Mouse (Mus musculus) CD4-positive helper T cell, adult 2 months (primary cell): ENCODE results near the gene Surf2.
A peak's percentile ranks its signal among the peaks of the same experiment; 100 is the strongest.

Experiments used
- DNase-seq: peaks from one replicate; pipeline ENCODE4 v3.0.0-alpha.2; 2012; ENCODE audit warnings: low read depth, missing footprints, low spot score

Surf2 gene

DNA sequence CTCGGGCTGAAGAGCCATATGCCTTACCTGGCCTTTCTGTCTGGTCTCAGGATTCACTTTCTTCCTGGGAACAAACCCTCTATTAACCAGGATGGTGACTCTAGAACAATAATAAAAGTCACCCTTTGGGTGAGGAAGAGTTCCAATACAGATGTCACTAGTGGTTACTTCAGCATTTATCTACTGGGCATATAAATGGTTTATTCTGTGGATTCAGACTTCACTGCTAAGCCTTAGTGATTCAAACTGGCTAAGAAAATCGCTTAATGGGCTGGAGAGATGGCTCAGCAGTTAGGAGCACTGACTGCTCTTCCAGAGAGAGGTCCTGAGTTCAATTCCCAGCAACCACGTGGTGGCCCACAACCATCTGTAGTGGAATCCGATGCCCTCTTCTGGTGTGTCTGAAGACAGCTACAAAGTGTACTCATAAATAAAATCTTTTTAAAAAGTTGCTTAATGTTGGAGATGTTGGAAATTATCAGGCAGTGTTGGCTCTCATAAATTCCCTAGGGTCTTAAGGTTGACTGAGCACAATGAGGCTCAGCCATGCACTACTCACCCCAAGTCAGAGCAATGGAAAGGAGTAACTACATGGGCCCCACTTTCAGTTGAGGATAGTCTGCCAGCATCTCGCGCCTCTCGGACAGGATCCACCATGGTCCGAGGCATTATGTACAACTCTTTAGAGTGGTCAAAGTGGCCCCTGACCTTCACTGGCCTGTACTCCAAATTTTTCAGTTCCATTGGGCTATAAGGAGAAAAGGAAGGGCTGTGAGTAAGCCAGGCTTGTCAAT, 1.8 kb upstream of the Surf2 start:
- DNase-seq: no peak

DNA sequence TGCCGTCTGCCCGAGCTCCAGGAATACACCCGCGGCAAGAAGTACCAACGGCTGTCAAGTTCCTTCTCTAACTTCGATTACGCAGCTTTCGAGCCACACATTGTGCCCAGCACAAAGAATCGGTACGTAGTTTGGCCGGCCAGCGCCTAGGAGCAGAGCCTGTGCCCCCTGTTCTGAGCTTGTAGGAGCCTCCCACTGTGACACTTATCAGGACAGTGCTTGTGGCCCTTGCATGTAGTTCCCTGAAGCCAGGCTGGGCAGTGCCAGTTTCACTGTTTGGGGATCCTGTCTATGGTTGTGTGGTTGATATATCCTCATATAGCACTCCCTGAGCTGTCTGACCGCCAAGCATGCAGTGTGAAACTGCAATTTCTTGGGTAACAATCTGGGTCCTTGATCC, 571 bp downstream of the Surf2 start:
- DNase-seq: no peak

DNA sequence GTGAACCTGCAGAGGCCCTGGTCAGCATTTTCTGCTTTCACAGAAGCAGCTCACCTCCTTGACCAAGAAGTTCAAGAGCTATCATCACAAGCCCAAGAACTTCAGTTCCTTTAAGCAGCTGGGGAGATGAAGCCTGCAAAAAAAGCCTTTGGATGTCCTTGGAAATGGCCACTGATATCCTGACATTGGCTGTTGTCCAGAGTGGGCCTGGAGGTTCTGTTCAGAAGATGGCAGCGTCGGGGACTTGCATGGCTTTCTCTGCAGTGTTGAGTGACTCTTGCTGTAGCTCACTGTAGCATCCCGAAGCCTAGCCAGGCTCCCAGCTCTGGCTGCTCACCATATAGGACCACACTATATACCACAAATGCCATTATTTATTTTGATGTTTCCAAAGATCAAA, 3.5 kb downstream of the Surf2 start:
- no peak for DNase-seq

DNA sequence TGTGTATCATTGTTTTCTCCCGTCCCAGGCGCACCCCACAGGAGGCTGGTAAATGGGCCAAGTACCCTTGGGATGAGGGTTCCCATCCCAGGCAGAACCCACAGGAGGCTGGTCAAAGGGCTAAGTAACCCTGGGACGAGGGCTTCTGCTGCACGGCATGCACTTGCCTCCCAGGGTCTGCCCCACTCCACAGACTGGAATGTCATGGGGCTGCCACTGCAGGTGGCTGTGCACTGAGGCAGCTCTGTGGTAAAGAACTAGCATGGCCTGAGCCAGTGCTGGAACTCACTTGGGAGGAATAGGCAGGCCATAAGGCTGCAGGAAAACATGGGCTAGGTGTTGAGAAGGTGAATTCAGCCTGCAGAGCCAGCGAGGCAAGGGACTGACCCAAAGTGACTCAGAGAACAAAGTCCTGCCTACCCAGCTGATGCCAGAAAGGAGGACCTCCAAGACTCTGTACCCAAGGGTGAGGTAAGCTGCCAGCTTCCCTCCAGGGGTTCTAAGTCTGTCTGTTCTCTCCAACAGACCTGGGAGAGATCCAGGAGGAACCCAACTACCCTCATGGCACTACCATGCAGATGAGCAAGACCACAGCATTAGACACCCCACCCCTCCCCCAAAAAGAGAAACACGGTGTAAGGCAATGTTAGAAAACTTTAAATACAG, 4.2 kb downstream of the Surf2 start:
- no peak for DNase-seq

DNA sequence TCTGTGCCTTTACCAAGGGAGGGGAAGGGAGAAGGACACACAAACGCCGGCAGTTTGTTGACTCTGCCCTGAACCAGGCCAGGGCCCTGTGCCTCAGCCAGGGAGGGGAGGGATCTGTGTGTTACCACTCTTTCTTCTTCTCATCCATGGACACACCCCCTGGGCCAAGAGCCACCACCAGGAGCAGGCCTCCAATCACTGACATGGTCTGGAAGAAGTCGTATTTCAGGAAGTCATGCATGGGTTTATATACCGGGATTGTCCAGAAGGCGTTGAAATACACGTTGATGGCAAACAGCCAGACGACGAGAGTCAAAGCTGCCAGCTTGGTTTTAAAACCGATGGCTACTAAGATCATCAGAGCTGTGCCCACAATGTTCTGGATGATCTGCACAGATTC, 5.6 kb downstream of the Surf2 start:
- no peak for DNase-seq

DNA sequence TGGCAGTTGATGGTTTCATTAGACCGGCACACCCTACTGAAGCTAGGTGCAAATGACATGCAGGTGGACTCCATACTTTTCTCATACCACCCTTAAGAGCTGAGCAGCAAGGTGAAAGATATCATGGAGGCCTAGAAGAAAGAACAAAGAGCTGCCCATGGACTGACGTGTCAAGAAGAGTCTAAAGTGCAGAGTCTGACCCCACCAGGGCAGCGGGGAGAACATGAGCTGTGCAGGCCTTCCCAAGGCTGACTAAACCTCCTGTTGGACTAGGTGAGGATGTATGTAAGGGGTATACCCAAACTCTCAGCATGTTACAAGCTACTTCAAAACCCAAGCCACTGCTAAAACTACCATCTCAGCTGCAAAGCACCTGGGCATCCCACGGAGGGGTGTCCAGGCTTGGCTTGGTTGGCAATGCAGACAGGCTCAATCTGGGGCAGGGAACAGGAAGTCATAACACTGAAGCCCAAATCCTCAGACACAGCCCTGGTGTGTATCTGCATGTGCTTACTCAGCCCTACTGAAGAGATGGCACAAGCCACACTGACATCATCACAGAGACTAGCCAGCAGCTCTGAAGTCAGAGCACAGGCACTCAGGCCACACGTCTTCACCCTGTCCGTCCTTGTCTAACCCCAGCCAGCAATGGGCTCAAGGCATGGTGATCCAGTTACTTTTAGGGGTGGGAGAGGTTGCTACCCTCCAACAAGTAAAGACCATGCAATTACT, 11.7 kb downstream of the Surf2 start:
- DNase-seq: no peak

DNA sequence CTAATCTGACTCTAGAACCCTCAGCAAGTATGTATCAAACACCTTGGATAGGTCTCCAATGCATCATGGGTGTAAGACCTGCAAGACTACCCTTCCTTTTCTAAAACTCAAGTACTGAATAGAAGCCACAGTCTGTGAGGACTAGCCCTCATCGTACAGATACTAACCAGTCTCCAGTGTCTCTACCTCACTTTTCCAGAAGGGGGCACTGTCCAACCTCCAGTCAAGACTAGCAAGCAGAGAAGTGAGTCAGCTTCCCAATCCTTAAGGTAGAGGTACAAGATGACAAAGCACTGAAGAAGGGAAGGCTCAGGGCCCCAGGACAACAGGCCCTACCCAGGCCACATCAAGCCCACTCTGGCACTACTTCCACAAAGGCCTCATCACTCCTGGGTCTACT, 14.2 kb downstream of the Surf2 start:
- peak; percentile 78 for DNase-seq

DNA sequence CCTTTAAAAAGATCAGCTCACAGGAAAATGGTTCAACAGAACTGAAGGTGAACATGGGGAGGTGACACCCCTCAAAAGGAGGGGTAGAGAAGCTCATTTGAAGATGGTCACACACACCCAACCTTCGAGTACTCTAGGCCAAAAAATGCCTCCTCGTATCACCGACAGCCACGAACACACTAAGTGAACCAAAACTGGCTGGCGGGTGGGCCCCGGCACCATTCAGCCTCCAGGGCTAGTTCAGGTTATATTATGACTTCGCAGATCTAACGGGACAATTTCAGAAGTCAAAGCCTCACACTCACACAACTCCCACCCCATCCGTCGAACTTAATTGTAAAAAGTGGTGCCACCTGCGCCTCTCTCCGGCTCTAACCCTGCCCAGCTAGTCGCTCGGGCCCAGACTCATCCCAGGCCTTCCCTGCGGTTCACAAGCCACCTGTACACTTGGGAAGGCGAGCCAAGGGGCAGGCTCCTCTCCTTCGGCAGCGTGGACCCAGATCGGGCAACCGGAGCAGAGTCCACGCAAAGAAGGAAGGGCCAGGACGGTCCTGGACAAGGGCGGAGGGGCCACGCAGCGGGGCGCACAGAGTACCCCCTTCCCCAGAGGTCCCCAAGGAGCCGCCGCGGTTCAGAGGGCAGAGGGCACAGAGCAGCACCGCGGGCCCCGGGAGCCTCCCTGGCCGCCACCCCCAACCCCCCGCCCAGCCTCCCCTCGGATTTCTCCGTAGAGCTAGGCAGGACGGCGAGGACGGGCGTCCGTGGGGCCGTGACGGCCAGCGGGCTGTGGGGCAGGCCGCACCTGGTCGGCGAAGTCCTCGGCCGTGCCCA, 16.5 kb downstream of the Surf2 start:
- peak; percentile 48 for DNase-seq

DNA sequence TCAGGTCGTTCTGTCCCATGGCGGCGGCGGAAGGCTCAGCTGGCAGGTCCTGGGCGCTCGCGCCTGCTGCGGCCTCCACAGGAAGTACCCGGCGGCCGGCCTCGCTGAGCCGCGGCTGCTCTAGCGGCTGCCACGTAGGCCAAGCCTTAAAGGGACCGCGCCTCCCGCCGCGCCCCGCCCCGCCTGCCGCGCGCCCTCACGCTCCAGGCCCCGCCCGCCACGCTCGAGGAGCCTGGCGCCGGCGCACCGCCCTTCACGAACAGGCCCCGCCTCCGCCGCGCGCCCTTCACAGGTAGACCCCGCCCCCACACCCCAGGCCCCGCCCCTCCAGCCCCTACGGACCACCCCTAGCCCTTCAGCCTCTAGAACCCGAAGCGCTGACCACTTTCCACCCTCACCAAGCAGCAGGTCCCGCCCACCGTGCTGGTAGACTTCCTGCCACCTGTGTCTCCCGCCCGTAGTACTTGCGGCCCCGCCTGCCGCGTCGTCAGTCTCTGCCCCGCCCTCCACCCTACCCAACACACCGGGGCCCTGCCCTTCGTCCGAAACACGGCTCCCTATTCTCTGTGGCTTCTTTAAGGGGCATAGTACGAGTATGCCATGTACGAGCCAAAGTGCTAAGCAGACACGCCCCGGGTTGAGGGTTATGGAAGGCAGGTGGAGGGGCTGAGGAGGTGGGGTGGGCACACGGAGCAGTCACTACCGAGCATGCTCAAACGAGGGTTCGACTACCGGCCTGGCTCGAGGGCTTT, 17.3 kb downstream of the Surf2 start, which contains the start of the genes Surf4 and Stkld1:
Surf4 (minus strand) TSS at position 625 of the 752 bp plus-strand sequence.
Stkld1 (plus strand) TSS at position 744 of the 752 bp plus-strand sequence.
- DNase-seq: peak; percentile 96

DNA sequence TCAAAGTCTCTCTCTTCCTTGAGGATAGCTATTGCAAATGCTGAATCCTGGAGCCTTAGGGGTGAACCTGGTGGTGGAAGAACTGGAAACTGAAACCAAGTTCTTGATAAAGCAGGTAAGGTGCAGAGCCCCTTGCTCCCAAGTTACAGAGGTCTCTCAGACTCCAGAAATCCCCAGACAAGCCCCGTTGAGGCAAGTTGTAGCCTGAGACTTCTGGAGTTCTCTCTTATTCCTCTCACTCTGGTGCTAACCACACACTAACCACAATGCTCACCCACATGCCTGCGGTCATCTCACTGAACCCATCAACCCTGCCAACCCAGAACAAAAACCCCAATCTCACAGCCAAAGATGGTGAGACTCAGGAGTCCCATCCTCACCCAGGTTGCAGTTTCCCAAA, 19.1 kb downstream of the Surf2 start:
- peak; percentile 62 for DNase-seq

DNA sequence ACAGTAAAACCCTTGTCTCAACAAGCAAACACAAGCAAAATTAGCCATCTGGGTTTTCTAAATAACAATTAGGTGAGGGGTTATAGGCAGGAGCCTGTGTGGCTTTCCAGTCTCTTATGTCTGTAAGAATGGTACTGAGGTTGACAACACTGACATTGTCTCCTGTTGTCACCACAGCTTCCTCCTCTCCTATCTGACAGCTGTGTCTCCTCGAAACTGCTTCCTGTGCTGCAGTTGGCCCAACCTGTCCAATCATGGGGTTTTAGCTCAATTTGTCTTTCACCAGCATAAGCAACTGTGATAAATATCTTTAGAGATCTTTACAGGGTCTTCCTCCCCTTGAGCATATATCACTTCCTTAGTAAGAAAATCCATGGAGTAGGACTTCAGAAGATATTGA, 20.3 kb downstream of the Surf2 start:
- peak; percentile 57 for DNase-seq

DNA sequence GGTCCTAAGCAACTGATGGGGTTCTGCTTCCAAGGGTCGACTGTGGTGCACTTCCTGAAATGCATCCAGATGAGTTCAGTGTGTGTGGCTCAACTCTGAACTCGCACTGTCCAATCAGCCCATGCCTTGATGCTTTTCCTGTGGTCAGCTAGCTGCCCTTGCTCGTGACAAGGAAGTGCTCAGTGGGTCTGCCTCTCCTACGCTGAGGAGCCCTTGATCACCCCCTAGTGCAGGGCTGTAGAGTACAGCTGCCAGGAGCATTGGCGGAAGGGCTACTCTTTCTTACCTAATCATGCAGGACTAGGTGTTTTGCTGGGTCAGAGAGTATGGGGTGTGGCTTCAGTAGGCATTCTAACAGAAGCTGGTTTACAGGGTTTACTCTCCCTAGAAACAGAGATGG, 25.4 kb downstream of the Surf2 start:
- no peak for DNase-seq

DNA sequence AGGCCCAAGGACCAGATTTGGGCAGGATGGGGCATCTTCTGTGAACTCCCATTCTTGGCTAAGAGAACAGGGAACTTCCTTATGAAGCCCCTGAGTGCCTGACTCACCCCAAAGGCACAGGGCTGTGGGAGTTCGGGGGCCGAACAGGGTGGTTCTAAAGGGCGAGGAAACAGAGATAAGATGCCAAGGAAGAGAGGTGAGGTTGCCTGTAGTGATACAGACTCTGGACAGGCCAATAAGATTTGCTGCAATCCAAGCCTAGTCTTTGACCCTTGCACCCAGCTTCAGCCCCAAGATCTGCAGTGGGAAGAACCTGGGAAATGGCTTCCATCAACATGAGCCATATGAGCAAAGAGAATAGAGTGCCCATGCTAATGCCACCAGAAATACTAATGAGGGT, 27.1 kb downstream of the Surf2 start:
- DNase-seq: no peak

DNA sequence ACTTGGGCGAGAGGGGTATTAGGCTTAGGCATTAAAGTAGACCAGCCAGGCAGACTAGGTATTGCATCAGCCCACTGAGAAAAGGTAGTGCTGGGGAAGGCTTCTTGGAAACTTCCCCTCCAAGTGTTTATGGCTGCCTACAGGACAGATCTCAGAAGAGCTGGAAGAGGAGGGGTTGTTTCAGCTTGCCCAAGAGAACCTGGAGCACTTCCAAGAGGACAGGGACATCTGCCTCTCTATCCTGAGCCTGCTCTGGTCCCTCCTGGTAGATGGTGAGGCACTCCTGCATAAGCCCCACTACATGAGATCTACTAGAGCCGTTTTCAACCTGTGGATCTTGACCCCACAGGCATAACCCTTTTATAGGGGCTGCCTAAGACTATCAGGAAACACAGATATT, 34.2 kb downstream of the Surf2 start:
- DNase-seq: no peak

DNA sequence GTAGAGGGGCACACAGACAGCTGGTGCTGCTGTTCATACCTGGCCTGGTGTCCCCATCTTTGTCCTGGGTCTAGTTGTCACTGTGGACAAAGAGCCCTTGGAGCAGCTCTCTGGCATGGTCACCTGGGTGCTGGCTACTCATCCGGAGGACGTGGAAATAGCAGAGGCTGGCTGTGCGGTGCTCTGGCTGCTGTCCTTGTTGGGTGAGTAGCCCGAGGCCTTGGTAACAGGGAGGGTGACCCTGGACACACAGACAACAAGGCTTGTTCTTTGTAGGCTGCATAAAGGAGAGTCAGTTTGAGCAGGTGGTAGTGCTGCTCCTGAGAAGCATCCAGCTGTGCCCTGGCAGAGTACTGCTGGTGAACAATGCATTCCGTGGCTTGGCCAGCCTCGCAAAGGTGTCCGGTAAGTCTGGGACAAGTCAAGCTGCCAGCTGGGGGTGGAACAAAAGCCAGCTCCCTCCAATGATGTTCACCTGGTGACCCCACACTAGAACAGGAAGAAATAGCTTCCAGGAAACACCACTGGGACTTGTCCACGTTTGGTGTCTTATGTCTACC, 35.3 kb downstream of the Surf2 start:
- DNase-seq: no peak

DNA sequence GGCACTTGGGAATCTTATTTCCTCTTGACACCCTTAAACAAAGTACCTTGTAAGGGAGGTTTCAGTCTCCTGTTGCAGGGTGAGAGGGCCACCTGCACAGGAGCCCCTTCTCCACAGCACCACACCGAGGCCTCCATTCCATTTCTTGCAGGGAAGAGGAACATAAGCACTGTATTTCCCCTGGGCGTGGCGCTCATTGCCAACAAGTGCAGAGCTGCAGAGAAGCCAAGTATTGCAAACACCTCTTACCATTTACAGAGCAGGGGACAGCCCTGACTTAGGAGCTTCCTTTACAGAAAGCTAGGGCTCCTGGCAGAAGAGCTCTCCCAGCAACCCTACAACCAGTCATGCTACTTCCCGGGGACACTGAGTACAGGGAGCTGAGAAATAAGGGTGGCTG, 36.0 kb downstream of the Surf2 start:
- no peak for DNase-seq

DNA sequence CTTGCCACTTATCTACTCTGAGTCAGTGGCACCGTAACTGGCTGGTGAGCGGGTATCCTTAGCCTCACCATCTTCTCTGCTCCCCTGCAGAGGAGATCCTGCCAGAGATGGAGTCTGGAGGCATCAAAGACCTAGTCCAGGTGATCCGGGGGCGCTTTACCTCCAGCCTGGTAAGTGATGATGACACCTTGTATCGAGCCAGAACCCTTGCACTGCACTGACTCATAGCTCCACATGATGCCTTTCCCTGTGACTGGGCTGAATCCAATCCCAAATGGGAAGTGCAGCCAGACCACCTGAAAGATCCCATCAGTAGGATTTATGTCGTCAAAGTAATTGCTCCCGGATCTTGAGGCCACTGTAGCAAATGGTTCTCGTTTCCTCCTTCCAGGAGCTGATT, 36.7 kb downstream of the Surf2 start:
- DNase-seq: no peak

DNA sequence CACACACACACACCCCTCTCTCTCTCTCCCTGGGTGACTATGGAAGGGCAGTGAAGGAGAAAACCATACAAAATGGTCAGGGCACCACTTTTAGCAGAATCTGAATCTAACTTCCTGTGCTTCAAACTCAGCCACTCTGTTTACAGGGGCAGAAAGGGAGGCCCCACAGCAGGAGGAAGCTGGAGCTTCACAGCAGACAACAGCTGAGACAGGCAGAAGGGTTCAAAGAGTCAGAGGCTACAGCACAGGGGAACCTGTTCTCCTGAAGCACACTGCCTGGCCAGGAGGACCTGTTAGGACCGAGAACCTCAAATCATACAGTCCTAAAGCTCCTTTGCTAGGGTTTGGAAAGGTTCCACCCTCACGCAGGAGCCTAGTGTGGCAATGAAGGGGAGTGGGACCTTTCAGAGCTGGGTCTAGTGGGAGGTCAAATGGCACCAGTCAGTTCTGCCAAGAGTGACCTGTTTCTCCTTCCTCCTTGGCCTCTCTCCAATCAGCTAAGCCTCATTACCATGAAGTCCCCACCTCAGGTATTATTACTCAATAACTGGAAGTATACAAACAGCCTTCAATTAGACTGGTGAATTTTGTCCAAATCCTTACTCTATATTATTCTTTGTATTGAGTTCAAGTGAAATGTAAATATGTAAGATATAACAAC, 38.7 kb downstream of the Surf2 start:
- no peak for DNase-seq

DNA sequence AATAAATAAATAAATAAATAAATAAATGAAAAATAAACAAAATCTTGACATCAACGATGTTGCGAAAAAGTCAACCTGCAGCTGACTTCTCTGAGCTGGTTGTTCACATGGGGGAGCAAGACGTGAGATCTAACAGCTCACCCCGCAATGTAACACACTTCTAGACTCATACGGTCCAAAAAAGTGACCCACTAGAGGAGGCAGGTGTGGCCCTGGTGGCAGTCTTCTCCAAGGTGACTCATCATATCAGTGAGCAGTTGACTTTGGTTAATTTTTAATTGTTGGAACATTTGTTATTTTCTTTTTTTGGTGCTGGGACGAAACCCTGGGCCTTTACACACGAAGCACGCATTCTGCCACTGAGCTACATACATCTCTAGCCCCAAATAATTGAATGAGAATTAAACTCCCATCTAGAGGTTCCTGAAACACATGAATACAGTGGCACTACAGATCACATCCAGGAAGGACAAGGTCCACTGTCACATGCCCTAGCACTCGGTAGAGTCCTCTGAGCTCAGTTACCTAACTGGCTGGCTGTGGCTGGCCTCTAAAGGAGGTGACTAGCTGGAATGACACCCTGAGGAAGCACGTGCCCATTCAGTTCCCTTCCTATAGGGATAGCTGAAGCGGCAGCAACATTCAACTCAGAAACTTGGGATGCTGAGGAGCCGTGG, 40.8 kb downstream of the Surf2 start:
- no peak for DNase-seq

DNA sequence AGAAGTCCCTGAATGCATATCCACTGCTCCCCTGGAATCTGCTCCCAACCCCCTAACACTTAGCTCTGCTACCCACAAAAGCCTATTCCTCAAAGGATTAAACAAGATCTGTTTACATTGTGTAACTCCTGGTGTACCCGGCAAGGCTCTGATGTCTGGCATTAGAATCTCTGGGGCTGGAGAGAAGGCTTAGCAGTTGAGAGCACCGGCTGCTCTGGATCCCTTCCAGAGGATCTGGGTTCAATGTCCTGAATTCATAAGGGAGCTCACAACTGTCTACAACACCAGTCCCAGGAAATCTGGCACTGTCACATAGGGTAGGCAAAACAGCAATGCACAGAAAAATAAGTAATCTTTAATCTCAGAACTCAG, 41.3 kb downstream of the Surf2 start:
- DNase-seq: no peak
